Mouse (Mus musculus): Measurements from ENCODE around the gene Gm48551.

Gm48551 gene

DNA sequence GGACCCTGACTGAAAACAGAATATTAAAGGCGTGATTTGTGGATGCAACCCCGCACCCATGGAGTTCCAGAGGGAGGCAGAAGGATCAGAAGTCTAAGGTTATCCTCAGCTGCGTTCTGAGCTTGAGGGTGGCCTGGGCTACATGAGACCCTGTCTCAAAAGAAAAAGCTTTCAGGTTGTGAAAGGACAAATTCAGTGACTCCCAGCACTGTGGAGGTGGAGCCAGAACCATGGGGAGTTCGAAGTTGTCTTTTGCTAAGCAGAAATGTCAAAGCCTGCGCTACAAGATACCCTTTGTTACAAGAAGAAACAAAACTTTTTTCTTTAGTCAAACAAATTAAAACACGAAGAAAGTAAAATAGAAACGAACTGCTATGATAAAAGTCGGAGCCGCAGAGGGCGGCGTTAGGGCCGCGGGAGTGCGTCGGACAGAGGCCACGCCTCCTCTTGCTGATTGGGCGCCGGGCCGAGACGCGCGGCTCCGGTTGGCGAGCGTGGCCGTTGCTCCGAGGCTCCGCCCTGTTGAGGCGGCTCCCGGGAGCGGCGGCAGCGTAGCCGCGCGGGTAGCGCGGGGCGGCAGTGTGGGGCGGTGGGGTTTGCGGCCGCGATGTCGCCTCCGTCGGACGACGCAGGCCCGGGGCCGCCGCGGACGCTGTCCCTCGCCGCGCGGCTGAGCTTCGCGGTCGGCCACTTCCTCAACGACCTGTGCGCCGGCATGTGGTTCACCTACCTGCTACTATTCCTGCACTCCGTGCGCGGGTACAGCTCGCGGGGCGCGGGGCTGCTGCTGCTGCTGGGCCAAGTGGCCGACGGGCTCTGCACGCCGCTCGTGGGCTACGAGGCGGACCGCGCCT, 27.0 kb upstream of the Gm48551 start, which contains the start of gene Mfsd12:
Gene Mfsd12, plus strand, starts transcription at position 501 of the 854 bp plus-strand sequence.
- DNase-seq (ENCODE audit: low read depth, low spot score) = peak; percentile 76

DNA sequence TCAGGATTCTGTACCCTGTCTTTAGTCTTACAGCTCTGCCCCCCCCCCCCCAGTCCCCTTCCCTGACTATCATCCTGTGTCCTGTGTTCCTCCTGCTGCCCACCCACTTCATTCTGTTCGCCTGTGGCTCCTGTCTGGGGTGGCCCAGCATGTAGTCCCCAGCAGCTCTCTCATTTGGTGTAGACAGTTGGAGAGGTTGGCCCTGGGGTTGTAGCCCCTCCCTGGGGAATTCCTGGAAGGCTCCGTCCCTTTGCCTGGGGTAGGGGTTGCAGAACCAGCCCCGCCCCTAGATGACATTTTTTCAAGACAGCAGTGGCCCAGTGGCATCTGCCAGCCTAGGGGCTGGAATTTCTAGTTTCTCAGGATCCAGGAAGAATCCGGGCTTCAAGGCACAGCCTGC, 26.1 kb upstream of the Gm48551 start:
- DNase-seq (ENCODE audit: low read depth, low spot score) = no peak

DNA sequence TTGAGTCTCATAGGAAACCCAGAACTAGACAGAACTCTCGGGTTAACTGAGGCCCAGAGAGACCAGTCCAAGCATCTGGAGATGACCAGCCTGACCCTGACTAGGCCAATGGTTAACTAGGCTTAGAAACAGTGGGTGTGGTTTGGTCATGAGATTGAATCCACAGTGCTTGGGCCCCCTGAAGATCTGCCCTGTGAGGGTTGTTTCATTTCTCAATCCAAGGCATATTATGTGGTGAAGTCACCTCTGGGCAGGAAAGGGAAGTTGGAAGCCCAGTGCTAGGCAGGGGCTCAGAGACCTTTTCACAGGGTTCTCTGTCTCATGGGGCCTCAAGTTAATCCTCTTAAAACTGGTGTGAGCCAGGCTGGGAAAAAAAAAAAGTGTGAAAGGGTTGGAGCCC, 25.4 kb upstream of the Gm48551 start:
- no peak for DNase-seq (ENCODE audit: low read depth, low spot score)

DNA sequence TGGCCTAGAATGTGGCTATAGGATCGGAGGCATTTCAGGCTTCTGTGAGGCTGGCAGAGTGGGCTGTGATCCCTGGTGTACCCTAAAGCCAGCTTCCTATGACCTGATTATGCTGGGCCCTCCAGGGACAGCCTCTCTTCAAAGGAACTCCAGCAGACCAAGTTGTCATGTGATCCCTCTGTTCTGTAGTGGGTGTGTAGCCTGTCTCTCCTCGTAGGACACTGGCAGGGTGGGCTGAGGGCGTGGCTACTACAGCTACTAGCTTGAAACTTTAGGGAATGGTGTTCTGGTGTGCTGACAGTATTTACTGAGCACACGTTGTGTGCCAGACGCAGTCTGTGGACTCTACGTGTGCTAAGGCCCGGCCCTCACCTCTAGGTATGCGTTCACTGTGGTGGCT, 23.5 kb upstream of the Gm48551 start:
- no peak for DNase-seq (ENCODE audit: low read depth, low spot score)

DNA sequence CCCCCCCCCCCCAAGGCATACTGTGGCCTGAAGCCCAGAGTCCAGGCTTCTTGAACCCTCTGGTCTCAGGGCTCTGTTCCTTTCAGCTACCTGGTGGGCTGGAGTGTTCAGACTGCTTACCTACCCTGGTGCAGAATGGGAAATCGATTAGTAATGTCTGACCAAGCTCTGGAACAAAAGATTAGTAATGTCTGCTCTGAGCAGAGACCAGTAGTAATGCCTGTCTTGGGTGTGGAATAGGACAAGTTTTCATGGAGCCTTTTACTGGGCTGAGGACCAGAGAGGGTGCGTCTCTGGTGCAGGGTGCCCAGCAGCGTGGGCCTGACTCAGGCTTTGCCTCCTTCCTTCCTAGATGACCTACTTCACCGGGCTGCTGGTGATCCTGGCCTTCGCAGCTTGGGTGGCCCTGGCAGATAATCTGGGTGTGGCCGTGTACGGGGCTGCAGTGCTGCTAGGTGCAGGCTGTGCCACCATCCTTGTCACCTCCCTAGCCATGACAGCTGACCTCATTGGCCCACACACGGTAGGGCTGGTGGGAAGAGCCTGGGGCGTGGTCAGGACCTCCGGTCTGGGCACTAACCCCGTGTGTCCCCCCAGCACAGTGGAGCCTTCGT, 21.8 kb upstream of the Gm48551 start:
- DNase-seq (ENCODE audit: low read depth, low spot score) = no peak

DNA sequence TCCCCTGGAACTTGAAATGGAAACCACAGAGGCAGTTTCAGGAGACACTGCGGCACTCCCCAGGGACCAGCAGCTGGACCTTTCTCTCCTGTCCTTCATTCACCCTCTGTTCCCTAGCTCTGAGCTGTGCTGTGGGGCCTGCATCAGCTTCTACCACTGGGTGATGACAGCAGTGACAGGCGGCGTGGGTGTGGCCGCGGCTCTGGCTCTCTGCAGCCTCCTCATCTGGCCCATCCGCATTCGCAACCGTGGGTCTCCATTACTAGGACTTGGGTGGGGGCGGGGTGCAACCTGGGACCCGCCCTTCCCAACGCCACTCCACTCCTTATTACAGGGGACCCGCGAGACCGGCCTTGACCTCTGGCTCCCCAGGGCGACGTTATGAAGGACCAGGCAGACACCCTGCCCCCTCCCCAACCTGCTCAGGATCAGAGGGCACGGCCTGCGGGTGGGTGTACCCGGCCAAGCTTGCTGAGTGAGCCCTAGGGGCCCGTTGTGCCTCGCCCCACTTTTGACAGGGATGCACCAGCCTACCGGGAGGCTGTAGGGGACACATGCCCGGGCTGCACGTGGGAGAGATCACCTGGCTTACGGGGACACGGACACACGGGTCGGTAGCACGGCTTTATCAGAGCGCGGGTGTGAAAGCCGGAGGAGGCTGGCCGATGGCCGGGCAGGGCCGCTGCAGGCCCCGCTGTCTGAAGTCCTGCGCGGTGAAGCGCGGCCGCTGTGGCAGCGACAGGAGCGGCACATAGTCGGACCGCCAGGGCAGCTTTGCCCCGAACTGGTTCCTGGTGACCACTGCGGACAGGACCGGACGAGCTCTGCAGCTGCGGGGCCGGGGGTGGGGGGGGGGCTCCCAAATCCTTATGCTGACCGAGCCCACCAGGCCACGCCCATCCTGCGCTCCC, 20.6 kb upstream of the Gm48551 start:
- no peak for DNase-seq (ENCODE audit: low read depth, low spot score)

DNA sequence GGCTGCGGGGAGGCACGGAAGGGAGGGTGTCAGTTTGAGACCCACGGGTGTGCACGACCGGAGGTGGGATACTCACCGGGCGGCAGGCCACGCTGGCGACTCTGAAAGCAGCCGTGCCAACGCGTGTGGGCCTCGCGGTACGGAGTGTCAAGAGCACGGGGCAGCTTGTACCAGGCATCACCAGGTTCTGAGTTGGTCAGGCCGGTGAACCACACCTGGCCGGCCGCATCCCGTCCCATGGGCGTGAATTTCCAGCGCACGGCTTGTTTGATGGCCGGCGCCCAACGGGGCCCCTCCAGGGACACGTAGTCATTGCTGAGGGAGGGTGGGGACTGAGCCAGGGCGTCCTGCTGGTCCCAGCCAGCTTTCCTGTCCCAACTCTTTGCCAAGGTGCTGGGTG, 19.6 kb upstream of the Gm48551 start:
- no peak for DNase-seq (ENCODE audit: low read depth, low spot score)

DNA sequence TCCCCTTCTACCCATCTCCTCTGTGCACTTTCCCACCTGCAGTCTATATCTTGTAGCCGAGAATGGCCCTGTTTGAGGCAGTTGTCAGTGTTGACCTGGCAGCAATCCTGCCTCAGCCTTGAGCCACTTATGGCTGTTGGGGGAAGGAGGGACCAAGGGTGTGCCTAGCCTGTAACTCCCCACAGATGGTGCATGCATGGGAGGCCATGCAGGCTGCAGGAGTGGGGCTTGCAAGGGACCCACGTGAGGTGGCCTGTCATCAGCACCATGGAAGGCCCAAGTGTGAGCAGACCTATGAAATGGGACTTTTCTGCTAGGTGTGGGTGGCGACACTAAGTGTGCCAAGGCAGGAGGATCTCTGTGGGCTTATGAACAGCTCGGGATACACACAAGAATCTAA, 19.2 kb upstream of the Gm48551 start:
- no peak for DNase-seq (ENCODE audit: low read depth, low spot score)

DNA sequence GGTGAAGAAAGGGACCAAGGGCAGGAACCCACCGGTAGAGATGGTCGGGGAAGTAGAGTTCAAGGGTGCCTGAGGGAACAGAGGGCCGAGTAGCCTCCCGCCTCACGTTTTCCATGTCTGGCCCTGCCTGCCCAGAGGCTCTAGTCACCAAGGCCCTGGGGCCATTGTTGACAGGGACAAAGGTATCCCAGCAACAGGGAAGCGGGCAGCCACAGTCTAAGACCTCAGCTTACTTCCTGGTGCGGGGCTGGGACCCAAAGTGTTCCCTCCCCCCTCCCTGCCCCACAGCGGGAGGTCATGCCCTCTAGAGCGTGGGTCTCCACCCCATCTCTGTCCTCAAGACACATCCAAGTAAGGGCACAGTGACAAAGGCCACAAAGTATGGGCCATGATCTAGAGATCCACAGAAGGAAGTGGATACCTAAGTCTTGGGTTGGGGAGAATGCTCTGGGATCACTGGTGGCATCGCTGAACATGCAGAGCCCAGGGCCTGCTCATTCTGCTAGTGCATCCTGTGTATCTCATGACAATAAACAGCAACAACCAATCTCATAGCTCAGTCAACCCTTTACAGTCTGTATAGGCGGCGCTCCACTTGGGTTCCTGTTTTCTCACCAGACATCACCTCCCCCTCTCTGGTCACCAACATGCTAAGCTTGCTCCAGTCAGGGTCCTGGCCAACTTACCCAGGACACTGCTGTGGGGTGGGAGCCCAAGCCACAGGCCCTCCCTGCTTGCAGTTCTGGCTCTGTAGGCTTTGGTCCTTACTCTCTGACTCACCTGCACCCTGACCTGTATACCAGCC, 18.4 kb upstream of the Gm48551 start, which contains the start of gene 4930404N11Rik:
Gene 4930404N11Rik, minus strand, starts transcription at position 145 of the 805 bp plus-strand sequence.
- no peak for DNase-seq (ENCODE audit: low read depth, low spot score)

DNA sequence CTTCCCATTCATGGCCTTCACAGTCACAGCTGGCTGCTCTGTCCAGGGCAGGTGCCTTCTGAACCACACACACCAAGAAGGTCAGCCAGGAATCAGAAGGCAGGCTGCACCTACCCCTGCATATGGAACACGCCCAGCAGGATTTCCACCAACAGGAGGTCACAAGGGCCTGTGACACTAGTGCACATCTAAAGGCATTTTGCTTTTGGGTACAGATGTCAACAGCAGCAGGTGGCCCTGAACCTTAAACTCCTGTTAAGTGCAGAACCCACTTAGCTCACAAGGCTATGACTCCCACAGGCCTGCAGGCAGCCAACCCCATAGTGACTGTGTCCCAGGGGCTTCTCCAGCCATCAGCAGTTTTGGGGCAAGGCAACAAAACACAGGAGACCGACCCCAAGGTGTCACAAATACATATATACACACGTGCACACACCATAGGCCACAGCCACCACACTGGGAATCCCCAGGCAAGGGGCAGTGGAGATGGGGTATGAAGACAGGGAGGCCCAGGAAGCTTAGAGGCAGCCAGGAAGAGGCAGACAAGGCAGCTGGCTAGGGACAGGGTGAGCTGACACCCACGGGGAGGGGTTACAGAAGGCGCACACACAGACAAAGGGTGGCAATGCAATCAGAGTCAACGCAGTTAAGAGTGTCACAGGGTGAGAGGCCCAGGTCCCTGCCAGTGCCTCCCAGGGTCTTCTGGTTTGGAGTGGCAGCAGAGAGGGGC, 17.6 kb upstream of the Gm48551 start:
- no peak for DNase-seq (ENCODE audit: low read depth, low spot score)

DNA sequence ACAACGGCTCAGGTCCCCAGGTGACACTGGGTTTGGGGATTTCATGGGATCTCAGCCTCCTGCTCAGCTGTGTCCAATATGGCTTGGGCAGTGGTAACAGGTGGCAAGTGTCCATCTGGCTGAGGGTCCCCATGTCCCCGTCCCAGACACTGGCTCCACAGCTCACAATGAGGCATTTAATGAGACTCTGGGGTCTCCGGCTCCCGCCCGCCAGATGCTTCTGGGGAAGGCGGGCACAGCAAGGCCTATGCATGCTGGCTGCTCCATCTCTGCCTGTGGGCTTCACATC, 17.1 kb upstream of the Gm48551 start:
- DNase-seq (ENCODE audit: low read depth, low spot score) = no peak

DNA sequence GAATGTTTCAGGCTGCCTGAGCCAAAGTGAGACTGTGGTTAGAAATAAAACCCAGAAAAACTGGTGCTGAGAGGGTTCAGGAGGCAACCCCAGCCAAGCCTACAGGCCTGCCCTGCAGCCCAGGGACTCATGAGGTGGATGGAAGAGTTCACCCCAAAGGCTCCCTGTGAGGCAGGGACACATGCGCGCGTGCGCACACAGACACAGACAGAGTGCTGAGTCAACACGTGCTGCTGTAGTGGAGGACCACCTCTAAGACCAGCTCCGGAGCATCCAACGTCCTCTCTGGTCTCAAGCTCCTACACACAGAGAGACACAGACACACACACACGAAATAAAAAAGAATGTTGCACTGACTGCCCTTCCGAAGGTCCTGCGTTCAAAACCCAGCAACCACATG, 8.9 kb upstream of the Gm48551 start:
- DNase-seq (ENCODE audit: low read depth, low spot score) = no peak

DNA sequence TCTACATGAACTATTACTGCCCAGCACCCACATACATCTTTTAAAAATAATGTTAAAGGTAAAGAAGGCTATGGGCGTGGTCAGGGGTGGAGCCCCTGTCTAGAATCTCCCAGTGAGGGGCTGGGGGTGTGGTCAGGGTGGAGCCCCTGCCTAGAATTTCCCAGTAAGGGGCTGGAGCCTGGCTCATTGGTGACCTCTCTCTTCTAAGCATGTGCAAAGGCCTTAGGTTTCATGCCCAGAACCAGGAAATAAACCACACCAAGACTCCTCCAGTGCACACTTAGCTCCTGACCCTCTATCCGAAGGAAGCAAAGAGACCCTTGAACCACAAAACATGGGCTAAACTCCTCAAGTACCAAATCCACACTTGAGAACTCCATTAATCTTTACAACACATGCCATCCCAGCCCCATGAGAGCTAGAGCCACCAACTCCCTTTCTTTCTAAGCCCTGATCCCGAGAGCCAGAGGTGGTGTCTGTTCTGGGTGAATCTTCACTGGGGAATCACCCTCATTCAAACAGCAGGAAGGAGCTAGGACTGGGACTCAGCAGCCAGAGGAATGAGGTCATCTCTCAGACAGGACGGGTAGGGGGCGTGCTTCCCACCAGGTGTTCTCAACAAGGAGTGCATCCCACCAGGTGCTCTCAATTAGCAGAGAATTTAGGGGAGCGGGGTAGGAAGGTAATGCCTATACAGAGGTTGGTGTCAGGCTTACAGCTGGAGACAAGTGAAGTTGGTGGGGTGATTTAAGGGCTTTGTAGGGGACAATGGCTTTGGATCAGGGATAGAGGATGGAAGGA, 7.5 kb upstream of the Gm48551 start:
- DNase-seq (ENCODE audit: low read depth, low spot score) = no peak

DNA sequence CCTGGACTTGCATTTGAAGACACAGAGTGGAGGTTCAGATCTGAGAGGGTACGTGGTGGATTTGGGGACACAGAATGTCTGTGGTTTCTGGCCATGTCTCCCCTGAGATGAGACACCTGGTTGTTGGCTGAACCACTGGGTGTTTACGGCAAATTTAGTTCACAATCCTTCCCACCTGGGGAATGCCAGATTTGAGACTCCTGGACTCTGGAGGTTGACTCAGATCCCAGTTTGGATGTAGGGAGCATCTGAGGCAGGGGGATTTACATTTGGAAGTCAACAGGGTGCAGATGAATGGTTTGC, 7.0 kb upstream of the Gm48551 start:
- DNase-seq (ENCODE audit: low read depth, low spot score) = no peak

DNA sequence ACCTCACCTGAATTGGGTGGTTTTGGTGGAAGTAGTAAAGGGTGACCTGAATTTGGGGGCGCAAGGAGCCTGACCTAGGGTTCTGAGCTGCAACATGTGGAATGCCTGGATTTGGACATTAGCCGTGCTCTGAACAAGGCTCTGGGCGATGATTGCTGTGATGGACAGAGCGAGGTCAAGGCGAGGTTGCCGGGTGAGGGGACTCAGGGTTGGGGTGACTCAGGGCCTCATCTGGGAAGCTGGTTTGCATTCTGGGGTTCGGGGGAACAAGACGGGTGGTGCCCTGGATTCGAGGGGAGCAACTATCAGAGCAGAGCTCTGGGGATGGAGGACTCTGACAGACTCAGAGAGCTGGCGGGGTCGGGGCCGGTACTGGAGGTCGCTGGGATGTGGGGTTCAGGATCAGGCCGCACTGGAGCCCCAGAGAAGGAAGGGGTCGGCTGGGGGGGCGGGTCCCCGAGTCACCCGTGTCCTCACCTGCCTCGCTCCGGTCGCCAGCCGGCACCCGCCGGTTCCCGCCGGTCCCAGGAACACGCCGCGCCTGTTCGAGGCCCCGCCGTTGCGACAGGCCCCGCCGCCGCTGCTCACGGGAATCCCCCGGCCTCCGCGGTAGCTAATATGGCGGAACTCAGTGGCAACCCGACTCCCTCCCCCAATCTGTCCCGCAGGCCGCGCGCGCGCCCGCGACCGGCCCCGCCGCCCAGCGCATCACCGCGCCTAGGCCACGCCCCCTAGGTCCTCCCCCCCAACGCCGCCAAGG, 6.3 kb upstream of the Gm48551 start, which contains the start of gene Fzr1:
Gene Fzr1, minus strand, starts transcription at position 724 of the 760 bp plus-strand sequence.
- no peak for DNase-seq (ENCODE audit: low read depth, low spot score)

DNA sequence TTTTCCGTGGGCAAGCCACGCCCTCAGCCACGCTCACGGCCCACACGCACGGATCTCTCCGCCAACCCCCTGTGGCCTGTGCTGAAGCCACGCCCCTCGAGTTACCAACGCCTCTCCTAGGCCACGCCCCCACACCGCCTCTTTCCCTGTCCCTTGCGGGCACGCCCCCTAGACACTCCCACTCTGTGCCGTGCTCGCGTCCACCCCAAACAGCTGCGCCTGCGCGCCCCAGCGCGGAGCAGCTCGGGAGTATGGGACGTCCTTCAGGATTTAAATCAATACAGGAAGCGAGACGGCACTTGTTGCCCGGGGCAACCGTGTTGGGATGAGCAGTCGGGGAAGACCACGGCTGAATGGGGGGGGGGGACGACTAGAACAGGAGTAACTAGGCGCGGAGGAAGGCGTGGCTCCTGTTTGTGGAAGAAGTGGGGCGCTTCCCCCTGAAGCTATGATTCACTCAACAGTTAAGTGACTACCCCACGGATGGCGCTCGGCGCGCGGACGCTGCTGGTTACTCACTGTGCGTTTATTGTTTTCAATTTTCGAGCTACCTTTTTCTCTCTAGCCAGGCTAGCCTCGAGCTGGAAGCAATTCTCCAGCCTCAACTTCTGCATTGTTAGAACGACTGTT, 5.6 kb upstream of the Gm48551 start:
- DNase-seq (ENCODE audit: low read depth, low spot score) = peak; percentile 100

DNA sequence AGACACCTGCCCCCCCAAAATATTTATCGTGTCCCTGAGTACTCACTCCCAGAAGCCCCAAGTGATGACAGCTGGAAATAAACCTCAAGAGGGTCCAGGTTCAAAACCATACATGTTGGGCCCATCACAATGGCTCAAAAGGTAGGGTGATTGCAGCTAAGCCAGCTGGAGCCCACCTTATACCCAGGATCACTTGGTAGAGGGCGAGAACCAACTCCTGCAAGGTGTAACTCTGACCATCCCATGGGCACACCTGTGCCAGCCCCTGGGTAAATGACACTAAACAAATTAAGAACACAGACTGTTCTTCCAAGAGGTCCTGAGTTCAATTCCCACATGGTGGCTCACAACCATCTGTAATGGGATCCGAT, 5.1 kb upstream of the Gm48551 start:
- no peak for DNase-seq (ENCODE audit: low read depth, low spot score)

DNA sequence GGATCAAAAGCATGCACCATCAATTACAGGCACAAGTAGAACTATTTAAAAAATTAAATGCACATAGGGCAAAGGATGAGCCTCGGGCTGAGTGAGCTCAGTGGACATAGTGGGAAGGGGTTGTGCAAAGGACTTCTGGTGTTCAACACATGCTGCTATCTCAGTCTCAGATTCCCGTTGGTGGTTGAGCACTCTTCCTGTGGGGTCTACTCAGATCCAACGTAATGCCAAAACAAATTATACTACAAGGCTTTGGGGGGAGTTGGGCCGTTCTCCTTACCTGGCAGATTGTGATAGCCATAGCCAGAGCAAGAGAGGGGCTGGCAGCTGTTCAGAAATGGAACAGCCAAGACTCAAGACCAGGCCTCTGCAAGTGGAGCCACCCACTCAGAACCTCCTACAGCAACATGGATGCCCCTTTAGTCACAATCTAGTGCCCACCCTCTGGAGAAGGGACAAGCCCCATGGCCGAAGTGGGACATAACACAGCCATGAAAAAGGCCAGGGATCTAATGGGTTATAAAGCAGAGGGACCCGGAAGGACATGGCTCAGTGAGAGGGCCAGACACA, 4.4 kb upstream of the Gm48551 start:
- DNase-seq (ENCODE audit: low read depth, low spot score) = no peak

DNA sequence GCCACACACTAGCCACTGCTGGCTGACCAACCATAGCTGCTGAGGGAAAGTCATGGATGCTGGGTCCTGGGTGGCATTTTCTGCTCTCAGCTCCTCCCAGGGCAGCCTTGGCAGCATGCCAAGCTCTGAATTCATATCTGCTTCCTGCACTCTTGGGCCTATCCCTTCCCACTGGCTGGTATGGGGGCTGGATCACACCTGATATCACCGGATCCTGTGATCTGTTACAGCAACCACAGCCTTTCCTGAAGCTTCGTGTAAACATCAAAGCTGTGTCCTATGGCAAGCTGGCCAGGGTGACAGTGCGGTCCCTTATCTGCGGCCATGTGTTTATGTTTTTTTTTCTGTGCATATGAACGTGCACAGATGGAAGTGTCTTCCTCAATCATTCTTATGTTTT, 2.2 kb upstream of the Gm48551 start:
- DNase-seq (ENCODE audit: low read depth, low spot score) = no peak
